Mouse (Mus musculus) spleen, embryonic (tissue): ENCODE measurements around the gene Cat.

ENCODE experiments used
- CTCF ChIA-PET: fragments of 350-600 bp; sonication (Branson Sonifier 250); formaldehyde crosslinking; loops from one replicate; lab custom pipeline; 2022; lab: Charles Lee

Gene Cat

GRCm38 (mm10) chr2:103439710-103440109, 45.2 kb downstream of the Cat start:
- CTCF ChIA-PET, result no interaction called here

- CTCF ChIA-PET, result no interaction called here
Observed at GRCm38 (mm10) chr2:103439071-103439622, 45.8 kb downstream of the Cat start.

- CTCF ChIA-PET, result no interaction called here
Observed at GRCm38 (mm10) chr2:103436534-103436933, 48.4 kb downstream of the Cat start.

- CTCF ChIA-PET, result no interaction called here
Observed at GRCm38 (mm10) chr2:103435110-103435509, 49.9 kb downstream of the Cat start.

- CTCF ChIA-PET, result no interaction called here
Observed at GRCm38 (mm10) chr2:103432695-103433275, 52.2 kb downstream of the Cat start.

- CTCF ChIA-PET, result no interaction called here
Observed at GRCm38 (mm10) chr2:103430712-103431111, 54.2 kb downstream of the Cat start.

GRCm38 (mm10) chr2:103428356-103428755, 56.6 kb downstream of the Cat start:
- CTCF ChIA-PET, result interaction anchor here (0.7 kb wide), 1 partner anchor 1392 kb away, joined by 5 read pairs; no protein-coding TSS in a partner anchor

GRCm38 (mm10) chr2:103425456-103426063, 59.4 kb downstream of the Cat start:
- CTCF ChIA-PET, result no interaction called here

- CTCF ChIA-PET, result interaction anchor here (0.6 kb wide), 1 partner anchor 1494 kb away, joined by 4 read pairs; no protein-coding TSS in a partner anchor
Observed at GRCm38 (mm10) chr2:103424349-103425026, 60.5 kb downstream of the Cat start.

GRCm38 (mm10) chr2:103423884-103424283, 61.1 kb downstream of the Cat start:
- CTCF ChIA-PET, result interaction anchor here (0.6 kb wide), 1 partner anchor 1493 kb away, joined by 4 read pairs; no protein-coding TSS in a partner anchor

GRCm38 (mm10) chr2:103420650-103421507, 64.1 kb downstream of the Cat start:
- CTCF ChIA-PET, result interaction anchor here (0.6 kb wide), 1 partner anchor 570 kb away, joined by 6 read pairs; no protein-coding TSS in a partner anchor

GRCm38 (mm10) chr2:103415774-103416173, 69.2 kb downstream of the Cat start:
- CTCF ChIA-PET, result no interaction called here

- CTCF ChIA-PET, result no interaction called here
Observed at GRCm38 (mm10) chr2:103413381-103413780, 71.6 kb downstream of the Cat start.

- CTCF ChIA-PET, result no interaction called here
Observed at GRCm38 (mm10) chr2:103411816-103412215, 73.1 kb downstream of the Cat start.

- CTCF ChIA-PET, result no interaction called here
Observed at GRCm38 (mm10) chr2:103411348-103411747, 73.6 kb downstream of the Cat start, which contains the start of gene Elf5. Elf5 (plus strand) TSS chr2:103411688.

GRCm38 (mm10) chr2:103406239-103406638, 78.7 kb downstream of the Cat start:
- CTCF ChIA-PET, result no interaction called here
